Mouse (Mus musculus) NIH3T3 (cell line): ENCODE data around the gene Exoc6b.
A peak's percentile ranks its signal among the peaks of the same experiment; 100 is the strongest.

Experiments used
- DNase-seq: peaks from one replicate; pipeline ENCODE4 v3.0.0-alpha.2; 2012; ENCODE audit warnings: low read depth

The Exoc6b gene

DNA sequence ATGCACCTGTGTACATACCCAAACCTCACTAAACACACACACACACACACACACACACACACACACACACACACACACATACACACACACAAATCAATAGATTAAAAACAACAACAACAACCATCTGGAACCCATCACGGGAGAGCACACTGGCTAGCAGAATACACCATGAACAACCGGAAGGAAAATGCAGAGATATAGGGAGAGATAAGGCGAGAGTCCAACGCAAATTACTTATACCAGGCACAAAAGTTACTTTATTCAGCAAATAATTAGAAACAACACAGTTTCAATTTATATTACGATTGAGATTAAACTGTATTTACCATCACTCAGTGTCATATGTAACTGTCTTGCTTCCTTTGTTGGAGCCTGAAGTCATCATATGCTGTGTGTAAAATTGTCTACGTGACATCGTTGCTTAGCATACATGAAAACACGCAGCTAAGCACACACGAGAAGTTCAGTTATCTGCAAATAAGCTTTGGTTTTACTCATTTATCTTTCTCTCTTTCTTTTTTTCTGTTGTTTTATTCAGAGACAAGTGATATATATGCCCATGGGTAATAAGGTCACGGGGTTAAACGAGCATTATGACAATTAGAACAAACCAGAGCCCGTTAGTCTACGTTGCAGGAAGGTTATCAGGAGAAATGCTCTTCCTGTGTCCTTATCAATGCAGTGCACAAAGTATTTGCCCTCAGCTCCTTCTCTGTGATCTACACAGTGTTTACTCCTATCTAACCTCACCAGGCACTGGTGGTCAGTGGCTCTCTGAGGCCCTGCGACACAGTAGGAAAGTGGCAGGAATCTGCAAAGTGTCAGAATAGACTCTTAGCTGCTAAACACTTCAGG, 186.4 kb downstream of the Exoc6b start:
- DNase-seq: no peak

DNA sequence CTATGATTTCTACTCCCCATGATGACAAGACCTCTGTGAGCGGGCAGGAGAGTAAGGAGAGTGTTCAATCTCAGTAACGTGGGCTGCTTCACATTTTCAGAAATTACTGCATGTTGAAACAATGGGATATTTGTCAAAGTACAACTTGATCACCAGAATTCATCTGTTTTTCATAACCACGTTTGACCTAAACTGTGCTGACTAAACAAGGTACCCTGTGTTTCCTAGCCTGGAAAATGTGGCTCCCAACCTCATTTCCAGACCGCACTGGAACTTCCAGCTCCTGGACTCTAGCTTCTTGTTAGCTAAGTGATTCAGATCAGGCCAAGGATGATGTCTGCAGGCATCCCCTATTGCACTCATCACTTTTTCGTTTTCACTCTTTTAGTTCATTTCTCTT, 193.4 kb downstream of the Exoc6b start:
- DNase-seq: peak; percentile 84

DNA sequence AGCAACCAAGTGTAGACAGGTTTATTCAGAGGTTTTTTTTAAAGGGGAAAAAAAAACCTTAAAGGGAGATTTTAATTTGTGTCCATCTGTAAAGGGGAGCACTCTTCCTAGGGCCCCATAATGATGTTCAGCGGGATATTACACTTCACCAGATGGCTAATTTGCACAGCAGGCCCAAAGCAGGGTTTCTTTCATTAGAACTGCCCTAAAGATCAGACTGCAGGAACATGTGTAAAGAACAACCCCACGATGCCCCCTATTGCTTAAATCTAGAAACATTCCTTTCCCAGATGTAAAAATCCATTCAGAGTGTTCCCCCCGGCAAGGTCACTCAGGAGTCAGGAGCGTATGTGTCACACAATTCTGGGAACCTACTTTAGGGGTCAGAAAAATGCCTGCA, 202.2 kb downstream of the Exoc6b start:
- DNase-seq: peak; percentile 77

DNA sequence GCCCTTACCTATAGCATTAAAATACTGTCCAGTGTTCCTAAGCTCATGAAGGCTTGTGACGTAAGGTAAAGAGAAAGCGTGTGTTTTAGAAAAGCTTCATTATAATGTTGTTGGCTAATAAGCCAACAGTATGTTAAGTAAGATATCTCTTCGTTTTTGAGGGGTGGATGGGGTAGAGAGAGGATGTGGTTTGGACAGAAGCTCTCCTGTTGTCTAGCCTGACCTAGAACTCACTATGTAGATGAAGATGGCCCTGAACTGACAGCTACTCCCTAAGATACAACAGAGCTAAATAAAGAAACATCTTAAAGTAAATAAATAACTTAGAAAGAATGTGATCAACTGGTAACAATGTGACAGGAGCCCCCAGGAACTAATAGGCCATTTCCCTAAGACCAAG, 204.7 kb downstream of the Exoc6b start:
- no peak for DNase-seq

DNA sequence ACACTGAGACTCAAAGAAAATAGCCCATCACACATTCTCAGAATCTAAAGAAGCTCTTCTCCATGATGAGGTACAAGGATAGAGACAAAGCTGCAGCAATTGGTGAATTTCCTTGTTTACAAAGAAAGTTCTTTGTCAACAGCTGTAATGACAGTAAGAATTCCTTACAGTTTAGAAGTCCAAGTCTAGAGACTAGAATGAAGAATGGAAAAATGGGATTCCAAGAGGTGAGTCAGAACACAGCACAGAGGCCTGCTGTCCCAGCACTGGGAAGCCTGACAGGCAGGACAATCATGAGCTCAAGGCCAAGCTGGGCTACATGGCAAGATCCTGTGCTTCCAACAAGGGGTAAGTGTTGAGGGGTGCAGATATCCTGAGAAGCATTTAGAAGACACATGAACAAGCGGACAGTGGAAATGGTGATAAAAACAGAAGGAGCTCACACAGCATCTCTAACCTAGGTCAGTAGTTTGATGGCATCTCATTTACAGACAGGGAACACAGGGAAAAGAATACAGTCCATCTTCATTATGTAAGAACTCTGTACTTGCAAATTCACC, 205.4 kb downstream of the Exoc6b start:
- peak; percentile 47 for DNase-seq

DNA sequence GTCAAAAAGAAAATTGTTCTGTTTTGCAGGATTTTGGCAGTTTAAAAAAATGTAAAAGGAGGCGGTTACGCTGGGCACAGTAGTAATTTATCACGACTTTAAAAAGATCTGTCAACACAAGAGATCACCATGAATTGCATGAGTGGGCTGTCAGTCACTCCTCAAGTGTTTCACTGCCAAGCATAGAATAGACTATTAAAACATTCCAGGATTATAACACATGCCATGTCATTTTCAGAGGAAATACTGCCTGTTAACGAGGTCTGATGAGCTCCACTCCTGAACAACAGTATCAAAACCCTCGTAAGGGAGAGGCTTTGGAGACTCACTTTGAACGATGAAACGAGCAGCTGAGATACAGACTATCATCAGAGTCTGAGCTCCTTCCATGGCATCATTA, 223.6 kb downstream of the Exoc6b start:
- DNase-seq: no peak

DNA sequence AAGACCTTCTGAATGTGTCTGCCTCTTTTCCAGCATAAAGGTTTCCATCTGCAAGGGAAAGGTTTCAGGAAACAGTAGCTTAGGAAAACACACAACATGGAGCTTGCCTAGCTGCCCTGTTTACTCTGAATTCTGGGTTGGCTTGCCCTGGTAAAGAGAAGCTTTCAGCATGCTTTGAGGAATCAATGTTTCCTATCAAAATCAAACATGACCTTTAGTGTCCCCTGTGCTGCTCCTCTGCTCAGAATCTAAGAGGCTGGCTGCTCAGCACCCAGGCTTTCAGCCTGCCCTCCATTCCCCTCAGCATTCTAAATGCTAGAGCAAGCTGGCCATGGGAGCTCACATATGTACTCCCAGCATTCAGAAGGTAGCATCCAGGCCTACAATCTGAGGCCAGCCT, 228.2 kb downstream of the Exoc6b start:
- DNase-seq: no peak

DNA sequence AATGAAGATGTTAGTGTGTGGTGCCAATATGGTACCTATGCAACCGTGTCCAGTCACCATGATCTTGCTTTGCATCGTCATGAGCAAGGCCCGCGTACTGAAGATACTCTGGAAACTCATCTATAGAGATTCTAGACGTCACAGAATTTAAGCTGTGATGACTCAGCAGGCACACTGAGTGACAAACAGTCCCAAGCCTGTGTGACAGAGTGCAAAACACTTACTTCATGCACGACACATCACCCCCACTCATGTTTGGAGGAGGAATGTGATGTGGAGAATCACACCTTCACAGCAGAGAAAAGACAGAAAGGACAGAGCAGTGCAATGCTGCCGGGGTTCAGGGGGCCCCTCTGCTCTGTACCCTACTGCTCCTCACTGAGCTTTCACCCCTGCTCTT, 261.8 kb downstream of the Exoc6b start:
- DNase-seq: no peak

DNA sequence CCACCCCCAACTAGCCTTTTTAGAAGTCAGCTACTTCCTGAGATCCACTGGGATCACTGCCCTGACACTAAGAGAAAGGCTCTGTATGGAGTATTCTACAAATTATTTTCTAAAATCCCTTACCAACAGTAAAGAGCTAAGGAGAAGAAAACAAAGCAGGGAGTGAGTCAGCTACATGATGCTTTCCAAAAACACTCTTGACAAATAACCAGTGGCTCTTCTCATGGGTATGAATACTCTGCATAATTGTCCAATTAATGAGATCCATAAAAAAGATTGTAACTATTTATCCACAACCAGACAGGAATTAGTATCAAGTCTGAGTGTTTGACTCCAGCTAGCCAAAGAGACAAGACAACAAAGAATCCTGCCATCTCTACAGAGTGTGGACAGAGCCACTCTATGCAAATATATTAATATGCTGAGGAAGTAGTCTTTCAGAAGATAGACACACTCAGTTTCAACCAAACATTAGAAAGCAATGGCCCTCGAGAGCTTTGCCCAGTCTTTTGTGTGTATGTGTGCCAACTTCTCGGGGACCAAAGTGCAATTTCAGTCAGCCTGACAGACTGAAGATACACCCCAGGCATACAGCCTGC, 263.1 kb downstream of the Exoc6b start:
- no peak for DNase-seq

DNA sequence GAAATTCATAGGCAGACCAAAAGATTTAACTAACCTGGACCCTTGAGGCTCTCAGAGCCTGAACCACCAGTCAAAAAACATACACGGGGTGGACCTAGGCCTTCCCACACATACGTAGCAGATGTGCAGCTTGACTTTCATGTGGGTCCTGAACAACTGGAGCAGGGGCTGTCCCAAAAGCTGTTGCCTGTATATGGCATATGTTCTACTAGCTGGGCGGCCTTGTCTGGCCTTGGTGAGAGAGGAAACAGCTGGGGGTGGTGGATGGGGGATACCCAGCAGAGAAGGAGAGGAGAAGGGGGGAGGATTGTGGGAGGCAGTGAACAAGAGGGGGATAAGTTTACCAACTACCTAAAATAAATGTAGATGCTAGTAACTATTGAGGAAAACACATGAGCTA, 270.6 kb downstream of the Exoc6b start:
- DNase-seq: no peak

DNA sequence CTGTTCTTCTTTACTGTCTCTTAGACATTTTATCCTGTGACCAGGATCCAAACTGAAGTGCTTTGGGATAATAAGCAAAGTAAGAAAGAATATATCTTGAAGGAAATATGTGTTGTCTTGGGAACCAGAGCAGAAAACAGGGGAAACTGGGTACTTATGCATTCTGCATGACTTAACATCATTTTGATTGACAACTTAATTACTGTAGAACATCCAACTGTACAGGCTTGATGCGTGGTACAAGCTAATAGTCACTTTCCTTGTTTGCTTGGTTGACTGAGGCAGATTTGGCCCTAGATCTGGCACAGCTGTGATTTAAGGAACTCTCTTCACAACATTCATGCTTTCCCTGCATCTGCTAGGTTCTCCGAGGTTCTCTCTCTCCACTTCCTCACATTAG, 285.3 kb downstream of the Exoc6b start:
- DNase-seq: no peak

DNA sequence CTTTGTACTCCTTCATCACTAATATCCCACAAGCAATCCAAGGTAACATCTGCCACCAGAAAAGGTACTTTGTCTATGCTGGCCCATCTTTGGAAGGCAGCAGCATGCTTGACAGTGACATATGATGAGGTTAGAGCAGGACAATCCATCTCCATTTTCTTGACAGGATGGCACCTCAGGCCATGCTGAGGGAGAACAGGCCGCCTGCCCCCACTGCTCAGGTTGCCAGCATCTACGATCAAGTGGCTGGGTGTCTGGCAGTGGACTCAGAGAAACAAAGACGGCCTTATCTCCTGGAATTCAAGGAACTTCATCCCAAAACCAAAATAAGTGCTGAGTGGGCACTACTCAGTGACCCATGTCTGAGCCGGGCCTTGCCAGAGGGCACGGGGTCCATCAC, 289.3 kb downstream of the Exoc6b start:
- DNase-seq: peak; percentile 46

DNA sequence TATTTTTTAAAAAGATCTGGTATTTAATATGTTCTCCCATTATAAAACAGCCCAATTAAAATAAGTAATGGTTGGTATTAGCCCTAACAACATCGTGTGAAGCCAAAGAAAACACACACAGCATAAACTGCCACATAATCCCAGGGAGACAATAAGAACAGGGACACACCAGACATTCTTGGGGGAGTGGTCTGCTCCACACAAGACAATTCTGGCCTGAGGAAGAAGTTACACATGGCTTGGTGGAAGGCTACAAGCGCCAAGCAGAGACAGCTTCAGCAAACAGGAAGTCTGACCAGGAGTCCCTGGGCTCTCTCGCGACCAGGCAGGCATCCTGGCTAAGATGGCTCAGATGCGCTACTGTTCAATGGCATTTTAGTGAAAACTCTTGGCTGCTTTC, 290.3 kb downstream of the Exoc6b start:
- DNase-seq: no peak

DNA sequence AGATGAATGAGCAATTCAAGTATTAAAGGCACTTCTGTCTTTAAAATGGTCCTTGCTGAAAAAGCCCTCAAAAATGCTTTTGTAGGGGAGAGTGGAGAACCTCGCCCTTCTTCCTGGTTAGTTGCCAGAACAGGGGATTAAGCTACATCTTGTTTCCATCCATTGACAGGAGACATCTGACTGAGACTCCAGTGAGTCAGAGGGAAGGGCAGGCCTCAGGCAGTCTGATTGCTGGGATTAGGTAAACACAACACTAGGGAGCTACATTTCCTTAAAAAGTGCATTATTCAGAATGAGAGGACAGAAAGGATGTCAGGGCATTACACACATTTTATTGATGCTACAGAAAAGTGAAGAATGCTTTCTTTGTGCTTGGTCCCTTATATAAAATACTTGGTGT, 293.4 kb downstream of the Exoc6b start:
- peak; percentile 91 for DNase-seq

DNA sequence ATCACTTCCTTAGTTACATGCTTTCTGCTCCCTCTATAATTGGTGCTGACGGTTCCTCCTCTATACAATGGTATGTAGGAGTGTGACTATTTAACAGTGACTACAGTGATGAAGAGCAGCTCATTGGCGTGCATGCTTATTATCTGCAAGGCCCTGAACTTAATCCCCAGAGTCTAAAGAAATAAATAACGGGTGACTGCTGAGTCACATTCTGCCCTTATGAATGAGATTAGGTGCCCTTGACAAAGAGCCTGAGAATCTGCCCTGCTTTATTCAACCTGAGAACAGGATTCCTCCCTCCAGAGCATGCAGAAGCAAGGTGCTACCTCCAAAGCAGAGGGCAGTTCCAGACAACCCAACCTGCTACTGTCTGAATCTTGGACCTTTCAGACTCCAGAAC, 314.0 kb downstream of the Exoc6b start:
- DNase-seq: no peak

DNA sequence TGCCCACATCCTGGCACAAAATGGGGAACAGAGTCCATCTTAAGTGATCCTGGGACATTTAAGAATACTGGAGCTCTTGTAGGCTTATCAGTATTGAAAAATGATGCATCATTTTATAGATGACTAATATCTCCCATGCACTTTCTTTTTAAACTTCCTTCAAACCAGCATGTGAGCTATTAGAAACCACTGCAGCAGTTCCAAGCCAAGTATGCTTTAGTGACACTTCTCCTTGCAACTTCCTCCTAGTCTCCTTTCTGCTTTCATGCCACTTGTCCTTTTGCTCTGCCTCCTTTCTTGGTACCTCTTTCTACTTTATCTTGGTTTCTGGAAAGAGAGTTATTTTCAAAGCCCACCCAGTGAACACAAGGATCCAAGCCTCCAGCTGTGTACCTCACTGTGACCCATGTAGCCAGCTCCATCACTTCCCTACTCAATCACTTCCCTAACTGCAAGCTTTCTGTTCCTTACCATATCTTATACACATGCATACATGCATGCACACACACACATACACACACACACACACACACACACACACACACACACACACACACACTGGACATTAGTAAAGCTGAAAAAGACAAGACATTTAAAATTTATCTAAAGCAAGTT, 316.4 kb downstream of the Exoc6b start:
- DNase-seq: no peak

DNA sequence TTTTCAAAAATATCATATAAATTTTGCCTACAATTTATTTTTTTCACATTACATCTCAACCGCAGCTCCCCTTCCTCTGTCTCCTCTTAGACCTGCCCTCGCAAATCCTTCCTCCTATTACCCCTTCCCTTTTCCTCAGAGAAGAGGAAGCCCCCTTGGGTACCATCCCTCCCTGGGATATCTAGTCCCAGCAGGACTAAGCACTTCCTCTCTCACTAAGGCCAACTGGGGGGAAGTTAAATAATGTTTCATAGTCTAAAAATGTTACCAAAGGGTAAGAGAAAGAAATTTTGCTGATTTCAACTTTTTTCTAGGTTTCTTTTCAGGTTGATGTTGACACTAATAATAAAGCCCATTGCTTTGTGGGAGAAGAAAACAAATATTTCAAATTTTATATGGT, 317.9 kb downstream of the Exoc6b start:
- DNase-seq: no peak

DNA sequence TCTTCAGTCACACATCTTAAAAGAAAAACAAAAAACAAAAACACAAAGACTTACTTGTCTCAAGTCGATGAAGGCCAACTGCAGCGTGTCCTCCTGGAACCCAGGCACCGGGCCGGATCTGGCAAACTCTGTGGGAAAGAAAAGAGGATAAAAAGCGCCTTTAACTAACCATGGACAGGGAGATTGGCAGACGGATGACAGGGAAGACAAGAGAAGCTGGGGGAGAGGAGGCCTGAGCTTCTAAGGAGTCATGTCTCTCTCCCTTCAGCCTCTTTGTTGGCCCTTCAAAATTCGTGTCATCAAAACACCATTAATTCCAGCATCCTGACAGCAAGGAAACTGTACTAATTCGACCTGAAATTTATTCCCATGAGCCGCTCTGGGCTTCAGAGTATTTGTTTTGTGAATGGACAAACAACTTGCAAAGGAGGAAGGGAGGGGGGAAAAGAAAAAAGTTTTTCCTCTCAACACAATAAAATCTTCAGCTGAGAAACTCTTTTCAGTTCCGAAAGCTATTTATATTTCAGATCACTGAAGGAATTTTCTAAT, 322.4 kb downstream of the Exoc6b start:
- DNase-seq: no peak

DNA sequence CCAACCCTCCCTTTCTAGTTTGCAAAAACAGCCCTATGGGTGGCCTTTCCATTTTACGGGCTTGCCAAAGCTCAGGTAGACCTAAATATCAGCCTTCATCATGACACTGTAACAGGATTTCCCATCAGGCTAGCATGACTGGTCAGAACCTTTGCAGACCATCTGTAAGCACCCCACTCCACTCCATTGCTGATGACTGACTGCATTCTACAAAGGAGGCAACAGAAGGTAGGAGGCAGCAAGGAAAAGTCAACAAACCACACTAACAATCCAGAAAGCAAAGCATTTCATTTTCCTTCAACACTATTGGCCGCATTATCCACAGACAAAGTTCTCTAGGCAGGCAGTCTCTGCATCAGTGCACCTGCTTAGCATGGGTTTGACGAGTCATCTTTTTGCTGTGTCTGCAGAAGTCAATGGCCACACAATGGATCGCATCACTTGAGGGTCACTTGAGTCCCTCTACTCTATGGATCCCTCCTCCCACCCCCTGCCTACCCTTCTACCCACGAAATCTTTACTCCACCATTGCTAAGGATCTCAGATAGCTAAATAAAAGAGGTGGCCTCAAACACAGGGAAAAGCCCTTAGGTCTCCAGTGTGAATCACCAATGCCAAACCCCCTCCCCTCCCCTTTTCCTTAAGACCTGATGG, 323.0 kb downstream of the Exoc6b start:
- no peak for DNase-seq

DNA sequence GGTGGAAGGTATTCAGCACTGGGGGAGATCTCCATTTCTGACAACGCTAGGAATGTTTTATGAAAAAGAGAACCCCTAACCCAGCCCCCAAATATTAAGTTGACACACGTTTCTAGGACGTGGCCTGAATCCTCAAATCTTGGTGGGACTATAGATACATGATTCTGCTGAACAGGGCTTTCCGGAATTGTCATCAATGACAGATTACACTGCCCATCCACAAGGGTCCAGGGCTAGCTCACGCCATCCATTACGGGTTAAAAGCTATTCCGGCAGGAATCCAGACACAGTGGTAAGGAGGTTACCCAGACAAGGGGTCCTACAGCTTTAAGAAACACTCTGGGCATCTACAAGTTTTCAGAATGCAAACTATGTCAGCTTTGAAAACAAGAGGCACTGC, 323.7 kb downstream of the Exoc6b start:
- DNase-seq: no peak

DNA sequence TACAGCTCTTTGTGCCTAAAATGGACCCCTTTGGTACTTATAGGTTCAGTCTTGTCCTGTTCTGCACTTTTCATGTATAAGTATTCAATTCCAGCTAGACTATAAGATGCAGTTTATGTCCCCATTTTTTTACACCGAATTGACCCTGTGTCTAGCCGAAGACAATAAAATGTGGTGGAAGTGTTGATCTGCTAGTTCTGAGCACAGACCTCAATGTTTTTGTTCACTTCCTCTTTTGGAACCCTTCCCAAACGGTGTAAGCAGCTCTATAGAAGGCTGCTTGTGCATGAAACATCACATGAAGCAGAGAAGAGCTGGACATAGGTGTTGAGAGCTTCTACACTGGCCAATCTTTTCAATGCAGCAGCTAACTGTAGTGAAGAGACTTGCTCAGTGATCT, 327.1 kb downstream of the Exoc6b start:
- DNase-seq: no peak

DNA sequence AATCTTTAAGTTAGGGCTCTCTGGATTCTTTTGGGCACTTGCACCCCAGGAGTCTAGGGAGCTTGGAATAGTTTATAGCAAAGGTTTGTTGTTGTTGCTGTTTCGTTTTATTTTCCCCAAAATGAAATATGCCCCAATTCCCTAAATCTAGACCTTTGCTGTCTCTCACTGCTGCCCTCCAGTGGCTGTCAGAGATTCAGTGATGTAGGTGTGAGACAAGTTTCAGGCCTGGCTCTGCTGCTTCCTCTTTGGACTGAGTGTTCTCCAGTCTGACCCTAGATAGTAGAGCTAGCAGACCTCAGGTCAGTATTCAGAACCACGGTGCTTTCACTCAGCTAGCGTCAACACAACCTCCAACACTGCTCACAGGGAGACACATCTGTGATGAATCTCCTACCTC, 332.4 kb downstream of the Exoc6b start:
- peak; percentile 74 for DNase-seq
